Mouse (Mus musculus): ENCODE results near the gene Tma7.

Tma7 gene

GRCm38 (mm10) chr9:109102541-109102940 lies 20.2 kb upstream of the Tma7 start:
- no peak for DNase-seq (ENCODE audit: low spot score in 2 of 2)

GRCm38 (mm10) chr9:109101933-109102445 lies 19.6 kb upstream of the Tma7 start:
- DNase-seq (ENCODE audit: low spot score in 2 of 2), result no peak

- no peak for DNase-seq (ENCODE audit: low spot score in 2 of 2)
These were observed 18.0 kb upstream of the Tma7 start for GRCm38 (mm10) chr9:109100307-109100928.

- no peak for DNase-seq (ENCODE audit: low spot score in 2 of 2)
These were observed 16.6 kb upstream of the Tma7 start for GRCm38 (mm10) chr9:109098969-109099368.

GRCm38 (mm10) chr9:109098366-109098765 lies 16.0 kb upstream of the Tma7 start:
- no peak for DNase-seq (ENCODE audit: low spot score in 2 of 2)

- no peak for DNase-seq (ENCODE audit: low spot score in 2 of 2)
These were observed 15.4 kb upstream of the Tma7 start for GRCm38 (mm10) chr9:109097831-109098230.

GRCm38 (mm10) chr9:109097291-109097690 lies 14.9 kb upstream of the Tma7 start:
- DNase-seq (ENCODE audit: low spot score in 2 of 2), result no peak

GRCm38 (mm10) chr9:109096856-109097255 lies 14.5 kb upstream of the Tma7 start:
- DNase-seq (ENCODE audit: low spot score in 2 of 2), result no peak

GRCm38 (mm10) chr9:109096251-109096661 lies 13.9 kb upstream of the Tma7 start:
- no peak for DNase-seq (ENCODE audit: low spot score in 2 of 2)

GRCm38 (mm10) chr9:109095137-109095982 lies 13.0 kb upstream of the Tma7 start, which contains the start of gene Plxnb1:
Gene Plxnb1 (plus strand): TSS chr9:109095389.
- peak; percentile 21 to 41 for DNase-seq (ENCODE audit: low spot score in 2 of 2)

- no peak for DNase-seq (ENCODE audit: low spot score in 2 of 2)
These were observed 12.3 kb upstream of the Tma7 start for GRCm38 (mm10) chr9:109094553-109095136.

GRCm38 (mm10) chr9:109093786-109094552 lies 11.6 kb upstream of the Tma7 start:
- no peak for DNase-seq (ENCODE audit: low spot score in 2 of 2)

GRCm38 (mm10) chr9:109092799-109093198 lies 10.4 kb upstream of the Tma7 start:
- DNase-seq (ENCODE audit: low spot score in 2 of 2), result no peak

- no peak for DNase-seq (ENCODE audit: low spot score in 2 of 2)
These were observed 9.4 kb upstream of the Tma7 start for GRCm38 (mm10) chr9:109091802-109092201.

GRCm38 (mm10) chr9:109090446-109090845 lies 8.1 kb upstream of the Tma7 start:
- no peak for DNase-seq (ENCODE audit: low spot score in 2 of 2)

GRCm38 (mm10) chr9:109087987-109088386 lies 5.6 kb upstream of the Tma7 start:
- DNase-seq (ENCODE audit: low spot score in 2 of 2), result no peak

- no peak for DNase-seq (ENCODE audit: low spot score in 2 of 2)
These were observed 2.5 kb upstream of the Tma7 start for GRCm38 (mm10) chr9:109084922-109085321.

- DNase-seq (ENCODE audit: low spot score in 2 of 2), result no peak
These were observed 651 bp downstream of the Tma7 start for GRCm38 (mm10) chr9:109081749-109082123.

- DNase-seq (ENCODE audit: low spot score in 2 of 2), result no peak
These were observed 1.9 kb downstream of the Tma7 start for GRCm38 (mm10) chr9:109080516-109080915.

- peak; percentile 75 to 83 for DNase-seq (ENCODE audit: low spot score in 2 of 2)
These were observed 8.5 kb downstream of the Tma7 start, which contains the start of gene Atrip for GRCm38 (mm10) chr9:109073661-109074573. Gene Atrip (minus strand): TSS chr9:109074124.

All from natural killer cell, adult 2 months (primary cell).